Mouse (Mus musculus) MEL (cell line): ENCODE results near the gene Glrp1. TPM values are rescaled to one million over a fixed set of nuclear protein-coding genes. Genes with fewer than 3 reads are reported as not detected.

ENCODE experiments used
- DNase-seq: peaks from one replicate; pipeline ENCODE4 v3.0.0; 2011; ENCODE audit warnings: low read depth, low spot score
- H3K27ac ChIP-seq: 2 replicates; pipeline ENCODE4 v1.5.1; 2012; ENCODE audit warnings: low read depth, mild to moderate bottlenecking, control low read depth, low read length, moderate library complexity; ENCODE audit not compliant: control insufficient read depth
- H3K27me3 ChIP-seq, 2 experiments: fragments of 150-350 bp in 1 of 2; sonication (generic) in 1 of 2; 2 replicates each; pipeline ENCODE4 v1.6.1; 2012; ENCODE audit warnings: low read length in 2 of 2, mild to moderate bottlenecking in 2 of 2, improper control_type of control experiment in 1 of 2, moderate library complexity in 1 of 2; ENCODE audit not compliant: insufficient read depth in 2 of 2, control insufficient read depth in 1 of 2
- H3K36me3 ChIP-seq, 2 experiments: 2 replicates each; pipeline ENCODE4 v1.6.1; 2012 to 2014; ENCODE audit warnings: low read length in 2 of 2, improper control_type of control experiment in 1 of 2, inconsistent platforms in 1 of 2, mild to moderate bottlenecking in 1 of 2; ENCODE audit not compliant: insufficient read depth in 2 of 2, control insufficient read depth in 1 of 2
- H3K4me1 ChIP-seq, 2 experiments: fragments of 150-350 bp in 1 of 2; sonication (generic) in 1 of 2; 2 replicates each; pipeline ENCODE4 v1.6.1; 2012; ENCODE audit warnings: low read length in 2 of 2, improper control_type of control experiment in 1 of 2, mild to moderate bottlenecking in 1 of 2; ENCODE audit not compliant: insufficient read depth in 2 of 2, control insufficient read depth in 1 of 2
- H3K4me3 ChIP-seq, 2 experiments: fragments of 150-350 bp in 1 of 2; sonication (generic) in 1 of 2; 2 replicates each; pipeline ENCODE4 v1.5.1; 2012; ENCODE audit warnings: low read depth in 2 of 2, low read length in 2 of 2, mild to moderate bottlenecking in 2 of 2, moderate library complexity in 2 of 2, control low read depth in 1 of 2, improper control_type of control experiment in 1 of 2; ENCODE audit not compliant: control insufficient read depth in 1 of 2, insufficient read depth in 1 of 2
- H3K79me2 ChIP-seq: 2 replicates; pipeline ENCODE4 v1.6.1; 2012; ENCODE audit warnings: mild to moderate bottlenecking, low read length, moderate library complexity; ENCODE audit not compliant: control insufficient read depth, poor library complexity, insufficient read depth
- H3K9ac ChIP-seq: 2 replicates; pipeline ENCODE4 v1.6.1; 2012; ENCODE audit warnings: low read depth, mild to moderate bottlenecking, control low read depth, low read length, moderate library complexity; ENCODE audit not compliant: control insufficient read depth, poor library complexity, severe bottlenecking
- H3K9me3 ChIP-seq: fragments of 150-350 bp; sonication (generic); replicated peaks from 2 replicates; pipeline ENCODE4 v1.6.1; 2012; ENCODE audit warnings: mild to moderate bottlenecking, low read length, improper control_type of control experiment, moderate library complexity; ENCODE audit not compliant: insufficient read depth
- CHD1 ChIP-seq: IDR thresholded peaks from 2 replicates; pipeline ENCODE4 v1.6.1; 2012; ENCODE audit warnings: low read depth, mild to moderate bottlenecking, inconsistent platforms, low read length, improper control_type of control experiment
- ELF1 ChIP-seq: IDR thresholded peaks from 2 replicates; pipeline ENCODE4 v1.6.1; 2014; ENCODE audit warnings: low read depth, mild to moderate bottlenecking, inconsistent platforms, low read length, improper control_type of control experiment, moderate library complexity
- HCFC1 ChIP-seq: IDR thresholded peaks from 2 replicates; pipeline ENCODE4 v1.6.1; 2012; ENCODE audit warnings: low read depth, mild to moderate bottlenecking, inconsistent platforms, low read length, improper control_type of control experiment, moderate library complexity
- JUND ChIP-seq: IDR thresholded peaks from 2 replicates; pipeline ENCODE4 v1.6.1; 2011; ENCODE audit warnings: low read depth, mild to moderate bottlenecking, improper control_type of control experiment, low read length
- MAZ ChIP-seq: IDR thresholded peaks from 2 replicates; pipeline ENCODE4 v1.6.1; 2012; ENCODE audit warnings: low read depth, mild to moderate bottlenecking, inconsistent platforms, low read length, improper control_type of control experiment
- MEF2A ChIP-seq: IDR thresholded peaks from 2 replicates; pipeline ENCODE4 v1.6.1; 2014; ENCODE audit warnings: low read depth, mild to moderate bottlenecking, inconsistent platforms, low read length, improper control_type of control experiment; ENCODE audit not compliant: poor library complexity, insufficient replicate concordance, severe bottlenecking; ENCODE audit errors: extremely low read depth
- MYB ChIP-seq: IDR thresholded peaks from 2 replicates; pipeline ENCODE4 v1.6.1; 2011; ENCODE audit warnings: mild to moderate bottlenecking, low read depth, low read length, improper control_type of control experiment
- NRF1 ChIP-seq: IDR thresholded peaks from 2 replicates; pipeline ENCODE4 v1.6.1; 2014; ENCODE audit warnings: low read depth, mild to moderate bottlenecking, inconsistent platforms, low read length, improper control_type of control experiment, moderate library complexity; ENCODE audit not compliant: poor library complexity, insufficient read depth, severe bottlenecking
- POLR2A ChIP-seq, 2 experiments: IDR thresholded peaks; 2 replicates each; pipeline ENCODE4 v1.6.1; 2011 to 2012; ENCODE audit warnings: low read length in 2 of 2, mild to moderate bottlenecking in 2 of 2, control low read depth in 1 of 2, improper control_type of control experiment in 1 of 2, low read depth in 1 of 2, moderate library complexity in 1 of 2; ENCODE audit not compliant: control insufficient read depth in 1 of 2, insufficient read depth in 1 of 2, poor library complexity in 1 of 2
- POLR2AphosphoS2 ChIP-seq: IDR thresholded peaks from 2 replicates; pipeline ENCODE4 v1.6.1; 2011; ENCODE audit warnings: low read length, improper control_type of control experiment
- RAD21 ChIP-seq: IDR thresholded peaks from 2 replicates; pipeline ENCODE4 v1.6.1; 2011; ENCODE audit warnings: mild to moderate bottlenecking, low read depth, low read length, improper control_type of control experiment
- SMC3 ChIP-seq: IDR thresholded peaks from 2 replicates; pipeline ENCODE4 v1.6.1; 2011; ENCODE audit warnings: low read depth, low read length, improper control_type of control experiment
- TAL1 ChIP-seq: IDR thresholded peaks from 2 replicates; pipeline ENCODE4 v1.6.1; 2012; ENCODE audit warnings: mild to moderate bottlenecking, inconsistent platforms, low read length, moderate library complexity, mixed read lengths
- TBP ChIP-seq: IDR thresholded peaks from 2 replicates; pipeline ENCODE4 v1.8.0; 2011; ENCODE audit warnings: low read depth, low read length, improper control_type of control experiment
- TCF12 ChIP-seq: IDR thresholded peaks from 2 replicates; pipeline ENCODE4 v1.6.1; 2014; ENCODE audit warnings: low read depth, mild to moderate bottlenecking, inconsistent platforms, low read length, improper control_type of control experiment, moderate library complexity
- UBTF ChIP-seq: IDR thresholded peaks from 2 replicates; pipeline ENCODE4 v1.6.1; 2012; ENCODE audit warnings: low read depth, mild to moderate bottlenecking, inconsistent platforms, low read length, improper control_type of control experiment, moderate library complexity, borderline replicate concordance; ENCODE audit not compliant: insufficient read depth
- USF1 ChIP-seq: IDR thresholded peaks from 2 replicates; pipeline ENCODE4 v1.6.1; 2014; ENCODE audit warnings: low read depth, mild to moderate bottlenecking, inconsistent platforms, low read length, improper control_type of control experiment, moderate library complexity
- USF2 ChIP-seq, 2 experiments: IDR thresholded peaks; 2 replicates each; pipeline ENCODE4 v1.6.1; 2011 to 2012; ENCODE audit warnings: improper control_type of control experiment in 2 of 2, low read length in 2 of 2, borderline replicate concordance in 1 of 2, inconsistent platforms in 1 of 2, low read depth in 1 of 2, mild to moderate bottlenecking in 1 of 2; ENCODE audit not compliant: insufficient read depth in 1 of 2
- ZKSCAN1 ChIP-seq: IDR thresholded peaks from 2 replicates; pipeline ENCODE4 v1.6.1; 2012; ENCODE audit warnings: low read depth, mild to moderate bottlenecking, inconsistent platforms, low read length, improper control_type of control experiment, moderate library complexity
- ZNF384 ChIP-seq: IDR thresholded peaks from 2 replicates; pipeline ENCODE4 v1.6.1; 2012; ENCODE audit warnings: low read depth, mild to moderate bottlenecking, inconsistent platforms, low read length, improper control_type of control experiment
- polyA plus RNA-seq, 2 experiments: library from polyadenylated mRNA; stranded (reverse) in 1 of 2; unstranded in 1 of 2; fragments of >175 nt in 1 of 2; fragments of >200 nt in 1 of 2; gene quantifications; 2 replicates each; pipeline versions ENCODE4 v1.2.1 to v1.2.4; 2012; ENCODE audit warnings: low replicate concordance in 2 of 2, low read depth in 1 of 2; ENCODE audit not compliant: insufficient read length in 2 of 2, insufficient read depth in 1 of 2, missing spikeins in 1 of 2
- total RNA-seq: library from RNA; depleted of rRNA; stranded (reverse); fragments of 300-350 nt; gene quantifications from 2 replicates; pipeline ENCODE4 v1.2.3, GENCODE M21; 2012; rRNA removed

The Glrp1 gene
- total RNA-seq (not detected in 2 replicates), polyA plus RNA-seq (not detected)

DNA sequence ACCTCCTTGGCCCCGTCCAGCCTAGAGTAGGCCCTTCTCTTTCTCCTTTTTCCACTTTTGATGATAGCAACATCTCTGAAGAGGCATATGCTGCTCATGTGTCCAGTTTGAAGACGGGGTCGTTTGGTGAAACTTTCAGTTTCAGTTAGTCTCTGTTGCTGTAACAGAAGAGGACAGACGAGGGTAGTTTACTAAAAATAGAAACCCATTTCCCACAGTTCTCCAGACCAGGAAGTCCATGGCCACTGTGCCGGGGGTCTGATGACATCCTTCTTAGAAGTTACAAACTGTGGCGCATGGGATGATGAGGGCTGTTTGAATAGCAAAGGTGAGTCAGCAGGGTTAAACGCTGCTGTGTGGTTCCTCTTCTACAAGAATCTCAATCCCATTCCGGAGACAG, at the start of gene Glrp1:
Gene Glrp1 (minus strand): TSS at position 278 of the 400 bp plus-strand sequence.
- H3K79me2 ChIP-seq: no peaks in the 10 kb centered on the region
- no peak within 1 kb of the TSS for H3K4me3 ChIP-seq
- H3K36me3 ChIP-seq: no peaks in the 10 kb centered on the region
- no peak for DNase-seq
- H3K9ac ChIP-seq: no peak within 1 kb of the TSS
- no peaks in the 10 kb centered on the region for H3K9me3 ChIP-seq
- no peaks in the 10 kb centered on the region; a peak in 1 of 4 replicates for H3K27me3 ChIP-seq
- no peak for TF ChIP-seq TBP
- TF ChIP-seq MYB: no peak
- no peak for TF ChIP-seq TAL1
- TF ChIP-seq UBTF: no peak
- no peaks in the 10 kb centered on the region for H3K4me1 ChIP-seq
- no peak within 1 kb of the TSS for H3K27ac ChIP-seq

DNA sequence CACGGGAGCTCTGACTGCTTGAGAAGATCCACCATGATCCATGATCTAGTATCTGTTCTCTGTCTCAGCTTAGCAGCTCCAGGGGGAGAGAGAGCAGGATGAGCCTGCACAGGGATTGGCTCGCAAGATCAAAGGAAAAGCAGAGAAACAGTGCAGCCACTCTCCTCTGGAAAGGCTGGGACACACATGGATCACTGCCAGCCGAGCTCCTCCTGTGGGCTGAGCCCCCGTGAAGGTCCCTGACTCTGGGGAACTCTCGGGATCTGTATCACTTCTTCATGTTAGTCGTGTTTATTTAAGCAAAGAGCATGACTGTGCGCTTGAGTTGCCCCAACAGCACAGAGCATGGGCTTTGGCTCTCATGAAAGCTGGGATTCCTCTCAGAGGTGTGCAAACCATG, 49.4 kb upstream of the Glrp1 start:
- Histone ChIP-seq H3K4me1 (no peaks in the 10 kb centered on the region), H3K79me2 (no peaks in the 10 kb centered on the region), H3K9ac (no peak overlapping the region), H3K4me3 (no peak overlapping the region), H3K27me3 (no peaks in the 10 kb centered on the region), H3K9me3 (no peaks in the 10 kb centered on the region), H3K36me3 (no peaks in the 10 kb centered on the region), H3K27ac (no peak overlapping the region)
- DNase-seq: no peak
- no peak for TF ChIP-seq POLR2AphosphoS2
- TF ChIP-seq USF1: no peak
- no peak for TF ChIP-seq HCFC1
- TF ChIP-seq MEF2A: no peak
- TF ChIP-seq JUND: no peak
- no peak for TF ChIP-seq TCF12
- no peak for TF ChIP-seq CHD1
- TF ChIP-seq RAD21: no peak
- TF ChIP-seq USF2 (IDR thresholded peaks at IDR 0.05; ENCODE audit: borderline replicate concordance in 1 of 2, insufficient read depth in 1 of 2, low read depth in 1 of 2, low read length in 2 of 2): no peak
- TF ChIP-seq ELF1: no peak
- TF ChIP-seq ZNF384: no peak
- no peak for TF ChIP-seq TBP
- TF ChIP-seq POLR2A (IDR thresholded peaks at IDR 0.05; ENCODE audit: control insufficient read depth in 1 of 2, insufficient read depth in 1 of 2, low read depth in 1 of 2, low read length in 2 of 2, poor library complexity in 1 of 2): no peak
- no peak for TF ChIP-seq MAZ
- no peak for TF ChIP-seq SMC3
- no peak for TF ChIP-seq NRF1
- no peak for TF ChIP-seq ZKSCAN1
